Mouse (Mus musculus) myocyte (in vitro differentiated cells): ENCODE results near the gene Tnnc2.

Experiments
- CEBPB ChIP-seq: IDR thresholded peaks from 2 replicates; pipeline ENCODE4 v1.6.1; 2011; ENCODE audit warnings: mild to moderate bottlenecking, moderate library complexity; ENCODE audit not compliant: poor library complexity, insufficient read depth, severe bottlenecking
- POLR2A ChIP-seq: IDR thresholded peaks from one replicate; pipeline ENCODE4 v1.6.1; 2011; ENCODE audit warnings: low read depth, mild to moderate bottlenecking, control low read depth, moderate library complexity; ENCODE audit not compliant: insufficient read length
- USF1 ChIP-seq: IDR thresholded peaks from one replicate; pipeline ENCODE4 v1.6.1; 2011; ENCODE audit warnings: low read depth, mild to moderate bottlenecking, control low read depth, moderate library complexity

DNA sequence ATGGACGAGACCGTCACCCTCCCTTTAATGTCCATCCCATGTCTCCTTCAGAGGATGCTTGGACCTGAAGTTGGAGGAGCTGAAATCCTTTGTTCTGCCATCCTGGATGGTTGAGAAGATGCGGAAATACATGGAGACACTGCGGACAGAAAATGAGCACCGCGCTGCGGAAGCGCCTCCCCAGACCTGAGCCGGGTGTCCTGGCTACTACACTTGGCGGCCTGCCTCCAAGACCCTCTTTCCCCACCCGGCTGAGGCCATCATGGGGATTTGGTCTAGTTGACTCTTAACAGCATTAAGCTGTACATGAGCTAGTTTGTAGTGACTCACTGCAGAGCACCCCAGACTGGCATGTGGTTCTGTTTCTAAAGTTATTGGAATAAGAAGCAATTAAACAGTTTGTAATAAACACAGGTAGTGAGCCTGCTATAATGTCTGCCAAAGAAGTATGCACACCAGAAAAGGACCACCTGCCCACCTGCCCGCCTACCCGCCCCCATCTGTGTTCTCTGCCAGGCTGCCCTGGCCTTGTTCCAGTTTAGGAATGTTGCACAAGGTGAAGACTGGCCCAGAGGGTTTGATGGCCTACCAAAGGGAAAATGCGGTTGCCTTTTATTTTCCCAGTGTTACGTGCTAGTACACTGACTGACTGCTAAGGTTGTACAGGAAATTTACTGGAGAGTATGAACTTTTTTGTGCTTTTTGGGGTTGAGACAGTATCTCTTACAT is 11.8 kb downstream of the Tnnc2 start:
- TF ChIP-seq POLR2A (no peak), USF1 (no peak), CEBPB (no peak)
